Mouse (Mus musculus): ENCODE results near the gene Gm20388. TPM values are rescaled to one million over a fixed set of nuclear protein-coding genes. Genes with fewer than 3 reads are reported as not detected.

Gm20388 gene
- polyA plus RNA-seq, 1 experiment from 2014 or later: not detected

DNA sequence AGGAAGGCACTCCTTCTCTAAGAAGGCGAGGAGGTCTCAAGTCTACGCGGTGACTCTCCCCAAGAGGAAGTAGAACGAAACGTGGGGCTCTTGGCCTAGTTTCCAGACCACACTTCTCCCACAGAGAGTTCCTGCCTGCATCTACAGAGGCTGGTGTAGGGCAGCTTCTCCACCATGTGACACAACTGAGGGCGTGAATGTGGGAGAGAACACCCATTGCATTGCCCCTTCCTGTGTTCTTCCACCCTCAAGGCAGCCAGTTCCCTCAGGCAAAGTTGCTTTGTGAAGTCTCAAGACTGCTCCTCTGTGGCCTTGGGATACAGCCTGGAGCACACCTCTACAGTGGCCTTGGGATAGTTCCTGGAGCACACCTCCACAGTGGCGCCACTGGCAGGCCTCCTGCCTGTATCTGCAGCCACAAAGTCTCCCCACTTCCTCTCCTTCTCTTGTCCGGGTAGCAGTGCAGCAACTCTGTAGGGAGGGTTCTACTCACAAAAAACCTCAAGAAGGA is 2563.3 kb downstream of the Gm20388 start:
- Histone ChIP-seq H3K4me3 (peak overlapping the region; percentile 100; the same call in 1 of the 2 replicates), H3K9ac (0 out of 2 replicates have a peak overlapping the region, but pooled peaks have one; percentile 11), H3K9me3 (no peaks in the 10 kb centered on the region), H3K27ac (no peak overlapping the region), H3K27me3 (no peaks in the 10 kb centered on the region), H3K36me3 (peaks cover 53% of the 10 kb centered on the region), H3K4me2 (peak overlapping the region; percentile 95; the same call in 1 of the 2 replicates), H3K4me1 (peaks cover 26% of the 10 kb centered on the region)
- WGBS: 87% methylated on average over 8 of the region's 8 CpGs
- no peak for ATAC-seq (ENCODE audit: insufficient number of reproducible peaks, insufficient read depth, low FRiP score, low TSS enrichment, low read depth)

DNA sequence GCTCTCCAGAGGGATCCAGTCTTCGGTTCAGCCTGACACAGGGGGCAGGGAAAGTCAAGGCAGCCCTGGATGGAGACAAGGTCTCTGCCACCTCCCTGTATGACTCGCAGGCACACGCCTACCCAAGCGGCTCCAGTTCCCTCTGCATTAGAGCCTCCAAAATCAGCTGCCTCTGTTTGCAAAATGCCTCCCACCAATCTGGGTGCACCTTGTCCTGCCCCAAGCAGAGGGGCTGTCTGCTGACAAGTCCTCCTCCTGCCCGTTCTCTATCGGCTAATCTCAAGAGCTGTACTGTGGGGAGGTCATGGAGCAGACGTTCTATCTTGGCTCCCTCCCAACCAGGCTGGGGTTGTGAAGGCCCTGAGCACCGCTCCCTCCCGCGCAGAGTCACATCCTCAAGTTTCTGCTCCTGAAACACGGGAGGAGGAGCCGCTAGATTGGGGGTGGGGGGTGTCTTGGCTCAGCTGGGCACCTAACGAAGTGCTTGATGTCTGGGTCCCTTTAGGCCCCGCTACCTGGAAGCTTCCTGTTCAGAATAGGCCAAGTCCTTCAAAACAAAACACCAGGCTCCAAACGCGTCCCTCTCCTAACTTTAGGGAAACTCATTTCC is 2564.4 kb downstream of the Gm20388 start:
- H3K4me3 ChIP-seq: peak overlapping the region; percentile 100
- peaks cover 26% of the 10 kb centered on the region for H3K4me1 ChIP-seq
- H3K4me2 ChIP-seq: peak overlapping the region; percentile 95
- no peak for ATAC-seq (ENCODE audit: insufficient number of reproducible peaks, insufficient read depth, low FRiP score, low TSS enrichment, low read depth)
- H3K9me3 ChIP-seq: no peaks in the 10 kb centered on the region
- no peaks in the 10 kb centered on the region for H3K27me3 ChIP-seq
- H3K27ac ChIP-seq: peak overlapping the region; percentile 81
- H3K36me3 ChIP-seq: peaks cover 56% of the 10 kb centered on the region
- WGBS: 8% methylated on average over 16 of the region's 16 CpGs
- H3K9ac ChIP-seq: peak overlapping the region; percentile 96

DNA sequence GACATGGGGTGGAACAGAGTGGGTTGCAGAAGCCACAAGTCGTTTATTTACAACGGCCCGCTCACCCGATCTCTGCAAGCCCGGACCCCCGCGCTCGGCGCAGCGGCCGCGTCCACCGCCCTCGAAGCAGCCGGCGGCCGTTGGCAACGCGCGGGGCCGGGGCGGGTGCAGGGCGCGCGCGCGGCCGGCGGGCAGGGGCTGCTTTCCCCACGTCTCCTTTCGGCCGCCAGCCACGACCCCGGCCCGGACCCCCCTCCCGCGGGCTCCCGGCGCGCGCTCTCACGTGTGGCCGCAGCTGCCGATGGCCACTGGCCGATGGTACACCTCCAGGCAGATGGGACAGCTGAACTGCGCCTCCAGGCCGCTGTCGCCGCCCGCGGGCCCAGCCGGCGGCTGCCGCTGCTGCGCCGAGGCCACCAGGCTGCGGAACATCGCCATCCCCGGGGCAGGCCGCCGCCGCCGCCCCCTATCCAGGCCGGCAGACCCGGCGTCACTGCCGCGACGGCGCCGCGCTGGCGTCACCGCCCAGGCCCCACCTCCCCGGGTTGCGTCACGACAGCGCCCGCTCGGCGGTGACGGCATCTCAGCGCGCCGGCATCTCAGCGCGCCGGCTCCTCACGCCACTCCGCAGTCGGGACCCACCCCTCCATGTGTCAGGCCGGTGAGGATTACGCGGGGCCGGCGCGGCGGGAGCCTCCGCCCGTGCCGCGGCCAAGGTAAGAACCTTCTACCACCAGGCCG is 2565.1 kb downstream of the Gm20388 start, which contains the start of the genes Rnf166 and Ctu2:
Gene Rnf166, minus strand, starts transcription at position 485 of the 741 bp plus-strand sequence.
Gene Ctu2, plus strand, starts transcription at position 564 of the 741 bp plus-strand sequence.
- no peaks in the 10 kb centered on the region for H3K27me3 ChIP-seq
- H3K4me1 ChIP-seq: peaks cover 26% of the 10 kb centered on the region
- WGBS: under 1% methylated on average over 96 of the region's 103 CpGs
- H3K9ac ChIP-seq: peak within 1 kb of the TSS; percentile 96
- peak within 1 kb of the TSS; percentile 81 for H3K27ac ChIP-seq
- no peaks in the 10 kb centered on the region for H3K9me3 ChIP-seq
- ATAC-seq (ENCODE audit: insufficient number of reproducible peaks, insufficient read depth, low FRiP score, low TSS enrichment, low read depth): peak; percentile 81
- H3K36me3 ChIP-seq: peaks cover 54% of the 10 kb centered on the region
- peak within 1 kb of the TSS; percentile 100 for H3K4me3 ChIP-seq
- peak within 1 kb of the TSS; percentile 95 for H3K4me2 ChIP-seq

DNA sequence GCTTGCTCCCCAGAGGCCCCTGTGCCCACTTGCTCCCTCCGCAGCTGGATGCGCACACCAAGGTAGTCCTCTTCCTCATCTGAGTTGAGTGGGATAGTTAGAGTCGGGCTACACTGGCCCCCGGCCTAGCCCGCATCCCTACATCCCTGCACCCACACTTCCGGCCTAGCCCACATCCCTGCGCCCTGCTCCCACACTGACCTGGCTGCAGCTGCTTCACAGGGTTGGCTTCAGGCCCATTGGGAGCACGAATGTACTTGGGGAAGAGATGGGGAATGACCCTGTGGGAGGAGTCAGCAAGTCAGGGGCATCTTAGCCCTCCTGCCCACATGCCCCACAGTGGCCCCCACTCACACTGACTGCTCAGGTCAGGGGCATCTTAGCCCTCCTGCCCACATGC is 2571.8 kb downstream of the Gm20388 start:
- Histone ChIP-seq H3K27ac (no peak overlapping the region), H3K4me3 (no peak overlapping the region), H3K27me3 (no peaks in the 10 kb centered on the region), H3K4me1 (no peaks in the 10 kb centered on the region), H3K9me3 (no peaks in the 10 kb centered on the region), H3K36me3 (peaks cover 96% of the 10 kb centered on the region), H3K9ac (no peak overlapping the region), H3K4me2 (no peak overlapping the region)
- 90% methylated on average over 8 of the region's 8 CpGs for WGBS
- no peak for ATAC-seq (ENCODE audit: insufficient number of reproducible peaks, insufficient read depth, low FRiP score, low TSS enrichment, low read depth)

DNA sequence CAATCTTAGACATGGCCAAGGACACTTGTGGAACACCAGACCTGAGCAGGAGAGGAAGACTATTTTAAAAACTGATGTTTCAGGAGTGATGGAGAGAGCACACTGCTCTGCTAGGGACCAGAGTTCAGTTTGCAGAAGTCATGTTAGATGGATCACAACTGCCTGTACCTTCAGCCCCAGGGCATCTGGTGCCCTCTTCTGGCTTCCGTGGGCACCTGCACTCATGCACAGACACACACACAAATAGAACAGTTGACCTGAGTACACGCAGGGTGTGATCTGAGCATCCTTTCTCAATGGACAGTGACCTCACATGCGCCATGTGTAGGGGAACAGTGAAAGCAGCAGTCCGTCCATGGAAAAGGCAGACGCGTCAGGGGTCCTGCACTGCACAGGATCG is 2573.2 kb downstream of the Gm20388 start:
- ATAC-seq (ENCODE audit: insufficient number of reproducible peaks, insufficient read depth, low FRiP score, low TSS enrichment, low read depth): no peak
- no peak overlapping the region for H3K4me3 ChIP-seq
- H3K27me3 ChIP-seq: no peaks in the 10 kb centered on the region
- peaks cover 97% of the 10 kb centered on the region for H3K36me3 ChIP-seq
- H3K4me1 ChIP-seq: no peaks in the 10 kb centered on the region
- H3K4me2 ChIP-seq: no peak overlapping the region
- H3K9ac ChIP-seq: no peak overlapping the region
- WGBS: 94% methylated on average over 7 of the region's 7 CpGs
- no peak overlapping the region for H3K27ac ChIP-seq
- no peaks in the 10 kb centered on the region for H3K9me3 ChIP-seq

DNA sequence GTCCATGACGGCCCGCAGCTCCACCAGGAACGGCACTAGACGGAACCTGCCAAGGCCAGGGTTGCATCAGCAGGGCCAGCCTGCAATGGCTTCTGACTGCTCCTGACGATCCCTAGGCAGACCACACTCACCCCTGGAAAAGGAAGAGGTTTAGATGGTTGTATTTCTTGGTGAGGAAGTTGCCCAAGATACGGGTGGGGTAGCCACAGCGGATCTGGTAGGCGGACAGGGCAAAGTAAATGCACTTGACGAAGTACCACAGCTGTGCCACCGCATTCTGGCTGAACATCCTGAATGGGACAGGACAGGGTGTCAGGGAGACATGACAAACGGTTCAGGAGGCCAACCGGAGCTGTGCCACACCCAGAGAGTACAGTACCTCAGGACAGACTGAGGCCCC is 2574.2 kb downstream of the Gm20388 start:
- no peaks in the 10 kb centered on the region for H3K4me1 ChIP-seq
- 89% methylated on average over 12 of the region's 12 CpGs for WGBS
- no peaks in the 10 kb centered on the region for H3K27me3 ChIP-seq
- no peak overlapping the region for H3K4me3 ChIP-seq
- H3K27ac ChIP-seq: no peak overlapping the region
- ATAC-seq (ENCODE audit: insufficient number of reproducible peaks, insufficient read depth, low FRiP score, low TSS enrichment, low read depth): no peak
- H3K4me2 ChIP-seq: no peak overlapping the region
- peaks cover 97% of the 10 kb centered on the region for H3K36me3 ChIP-seq
- no peak overlapping the region for H3K9ac ChIP-seq
- no peaks in the 10 kb centered on the region for H3K9me3 ChIP-seq

DNA sequence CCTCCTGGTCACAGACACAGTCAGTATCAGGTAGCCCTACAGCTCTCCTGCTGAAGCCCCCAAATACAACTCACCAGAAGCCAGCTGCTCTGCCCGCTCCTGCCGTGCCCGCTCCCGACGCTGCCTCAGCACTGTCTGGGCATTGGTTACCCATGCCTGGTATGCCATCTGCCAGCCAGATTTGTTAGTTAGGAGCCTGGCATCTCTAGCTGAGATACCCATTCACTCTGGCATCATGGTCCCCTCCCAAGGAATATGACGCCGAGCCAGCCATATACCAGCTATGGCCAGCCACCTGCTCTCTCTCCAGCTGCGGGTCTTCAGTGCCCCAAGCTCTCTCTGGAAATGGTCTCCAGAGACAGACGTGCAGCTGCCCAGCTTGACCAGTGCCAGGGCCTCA is 2577.7 kb downstream of the Gm20388 start:
- Histone ChIP-seq H3K4me1 (no peaks in the 10 kb centered on the region), H3K4me2 (no peak overlapping the region), H3K27ac (no peak overlapping the region), H3K9me3 (no peaks in the 10 kb centered on the region), H3K9ac (no peak overlapping the region), H3K36me3 (peaks cover 97% of the 10 kb centered on the region), H3K4me3 (no peak overlapping the region), H3K27me3 (no peaks in the 10 kb centered on the region)
- no peak for ATAC-seq (ENCODE audit: insufficient number of reproducible peaks, insufficient read depth, low FRiP score, low TSS enrichment, low read depth)
- WGBS: 91% methylated on average over 9 of the region's 9 CpGs

DNA sequence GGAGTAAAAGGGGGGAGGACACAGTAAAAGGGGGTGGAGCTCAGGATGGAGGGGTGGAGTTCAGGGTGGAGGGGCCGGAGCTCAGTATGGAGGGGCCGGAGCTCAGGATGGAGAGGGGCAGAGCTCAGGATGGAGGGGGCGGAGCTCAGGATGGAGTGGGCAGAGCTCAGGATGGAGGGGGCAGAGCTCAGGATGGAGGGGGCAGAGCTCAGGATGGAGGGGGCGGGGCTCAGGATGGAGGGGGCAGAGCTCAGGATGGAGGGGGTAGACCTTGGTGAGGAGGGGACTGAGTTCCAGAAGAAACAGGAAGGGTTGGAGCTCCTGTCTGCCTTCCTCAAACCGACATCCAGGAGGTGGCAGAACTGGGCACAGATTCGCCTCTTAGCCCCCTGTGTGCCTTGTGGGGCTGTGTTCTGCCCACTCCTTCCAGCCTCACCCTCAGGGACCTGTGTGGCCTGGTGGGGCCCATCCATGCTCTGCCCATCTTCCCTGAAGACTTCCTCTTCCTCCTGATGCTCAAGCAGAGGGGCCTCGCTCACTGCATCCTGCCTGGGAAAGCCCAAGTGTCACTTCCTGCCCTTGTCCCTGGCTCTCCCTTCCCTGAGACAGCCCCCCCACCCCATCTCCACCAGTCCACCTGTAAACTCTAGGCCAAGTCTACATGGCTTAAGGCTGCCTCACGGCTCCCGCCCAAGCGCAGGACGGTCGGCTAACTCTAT is 2586.5 kb downstream of the Gm20388 start:
- Histone ChIP-seq H3K27ac (no peak overlapping the region), H3K4me3 (no peak overlapping the region), H3K4me2 (no peak overlapping the region), H3K9ac (no peak overlapping the region; the same call in 1 of the 2 replicates), H3K36me3 (peaks cover 92% of the 10 kb centered on the region), H3K27me3 (no peaks in the 10 kb centered on the region), H3K4me1 (no peaks in the 10 kb centered on the region), H3K9me3 (no peaks in the 10 kb centered on the region)
- WGBS: 90% methylated on average over 12 of the region's 12 CpGs
- ATAC-seq (ENCODE audit: insufficient number of reproducible peaks, insufficient read depth, low FRiP score, low TSS enrichment, low read depth): no peak

DNA sequence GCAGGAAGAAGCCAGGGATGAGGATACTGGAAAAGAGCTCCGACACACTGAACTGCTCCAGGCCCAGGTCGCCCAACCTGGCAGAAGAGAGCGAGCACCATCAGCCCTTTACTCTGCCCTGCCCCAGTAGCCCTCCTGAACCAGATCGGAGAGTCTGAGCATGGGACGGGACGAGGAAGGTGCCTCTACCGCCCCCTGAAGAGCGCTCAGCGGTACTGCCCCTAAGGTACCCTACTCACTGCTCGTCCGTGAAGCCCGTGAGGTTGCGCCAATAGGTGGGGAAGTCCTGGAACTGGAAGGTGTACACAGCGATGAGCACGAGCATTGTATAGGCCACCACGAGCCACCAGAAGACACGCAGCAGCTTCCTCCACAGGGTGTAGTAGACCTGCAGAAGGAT is 2587.3 kb downstream of the Gm20388 start:
- Histone ChIP-seq H3K9ac (no peak overlapping the region; the same call in 1 of the 2 replicates), H3K4me3 (no peak overlapping the region), H3K36me3 (peaks cover 85% of the 10 kb centered on the region), H3K27ac (no peak overlapping the region), H3K27me3 (no peaks in the 10 kb centered on the region), H3K9me3 (no peaks in the 10 kb centered on the region), H3K4me2 (no peak overlapping the region), H3K4me1 (no peaks in the 10 kb centered on the region)
- WGBS: 65% methylated on average over 17 of the region's 17 CpGs
- no peak for ATAC-seq (ENCODE audit: insufficient number of reproducible peaks, insufficient read depth, low FRiP score, low TSS enrichment, low read depth)

DNA sequence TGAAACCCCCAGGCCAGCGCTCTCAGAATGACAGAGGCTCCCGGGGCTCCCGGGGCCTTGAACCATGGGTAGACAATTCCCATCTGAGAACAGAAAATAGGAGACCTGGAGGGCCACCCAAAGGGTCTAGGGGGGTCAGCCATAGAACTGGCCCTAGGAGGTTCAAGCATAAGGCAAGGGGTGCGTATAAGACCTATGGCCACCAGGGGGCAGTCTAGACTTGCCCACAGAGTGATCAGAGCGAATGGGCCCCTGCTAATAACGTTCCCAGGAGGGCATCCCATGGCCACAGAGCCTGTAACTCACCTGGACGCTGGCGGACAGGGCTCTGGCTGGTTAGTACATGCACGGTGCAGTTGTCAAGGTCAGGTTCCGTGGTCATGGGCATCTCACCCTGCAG is 2590.2 kb downstream of the Gm20388 start:
- peaks cover 68% of the 10 kb centered on the region for H3K36me3 ChIP-seq
- no peak overlapping the region for H3K9ac ChIP-seq
- H3K9me3 ChIP-seq: no peaks in the 10 kb centered on the region
- no peaks in the 10 kb centered on the region for H3K4me1 ChIP-seq
- H3K4me2 ChIP-seq: no peak overlapping the region
- no peak overlapping the region for H3K4me3 ChIP-seq
- 31% methylated on average over 10 of the region's 10 CpGs for WGBS
- no peaks in the 10 kb centered on the region for H3K27me3 ChIP-seq
- ATAC-seq (ENCODE audit: insufficient number of reproducible peaks, insufficient read depth, low FRiP score, low TSS enrichment, low read depth): no peak
- H3K27ac ChIP-seq: no peak overlapping the region

DNA sequence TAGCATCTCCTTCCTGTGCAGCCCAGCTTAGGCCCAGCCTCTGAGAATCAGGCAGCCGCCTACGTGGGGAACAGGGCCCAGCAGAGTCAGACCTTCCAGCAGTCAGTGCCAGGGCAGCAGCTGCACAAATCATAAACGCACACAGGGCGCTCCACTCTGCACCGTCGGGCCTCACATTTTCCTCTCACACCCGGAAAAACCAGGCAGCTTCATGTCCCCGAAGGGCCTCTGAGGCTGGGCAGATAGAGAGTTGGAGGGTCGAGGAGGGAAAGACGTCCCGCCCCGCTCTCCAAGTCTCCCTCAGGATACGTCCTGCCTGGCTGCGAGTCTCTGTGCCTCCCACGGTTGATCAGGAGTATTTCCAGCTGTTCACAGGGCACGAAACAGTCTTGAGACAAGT is 2600.9 kb downstream of the Gm20388 start:
- no peak overlapping the region for H3K4me3 ChIP-seq
- H3K4me2 ChIP-seq: no peak overlapping the region
- H3K4me1 ChIP-seq: peaks cover 7% of the 10 kb centered on the region; the same call in 1 of the 2 replicates
- 0 out of 2 replicates have a peak overlapping the region, but pooled peaks have one; percentile 7 for H3K27ac ChIP-seq
- ATAC-seq (ENCODE audit: insufficient number of reproducible peaks, insufficient read depth, low FRiP score, low TSS enrichment, low read depth): no peak
- no peaks in the 10 kb centered on the region for H3K9me3 ChIP-seq
- peaks cover 22% of the 10 kb centered on the region for H3K36me3 ChIP-seq
- WGBS: 67% methylated on average over 16 of the region's 16 CpGs
- H3K27me3 ChIP-seq: no peaks in the 10 kb centered on the region
- H3K9ac ChIP-seq: peak overlapping the region; percentile 49; the same call in 1 of the 2 replicates
